14 mouse cellular contexts compared by ENCODE assay signal in the genomic region with DNA sequence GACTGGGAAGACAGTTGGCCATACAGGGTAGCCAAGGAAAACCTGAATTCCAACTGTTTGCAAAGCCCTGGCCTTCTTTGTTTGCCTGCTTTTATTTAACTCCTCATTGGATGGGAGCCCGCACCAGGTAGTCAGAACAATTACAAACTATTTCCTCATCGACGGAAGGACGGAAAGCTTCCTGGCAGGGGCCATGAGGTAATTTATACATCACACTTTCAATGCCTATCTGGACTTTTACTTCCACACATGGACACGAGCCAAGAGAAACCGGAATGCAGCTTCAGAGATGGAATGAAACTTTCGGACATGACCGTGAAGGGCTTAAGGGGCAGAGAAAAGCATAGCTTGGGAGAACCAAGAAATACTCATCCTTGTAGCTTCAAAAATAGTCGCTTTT. TPM values are rescaled to one million over a fixed set of nuclear protein-coding genes. Genes with fewer than 3 reads are reported as not detected.
DNase-seq lines count a peak whose midpoint lies in the region; ATAC-seq lines count a peak whose summit lies in the region.
"Had no signal": no experiment of that assay in that cellular context is flagged by ENCODE, and none has a peak within 500 bp of the region (broad histone marks: within the 10 kb centered on the region; RNA-seq: fewer than 3 reads in every experiment).

No protein-coding gene starts in this region.

- no peaks in the 10 kb centered on the region for H3K9me3 ChIP-seq in heart, embryonic 10.5 days
- H3K9me3 ChIP-seq in limb, embryonic 12.5 days: no peaks in the 10 kb centered on the region
- no peaks in the 10 kb centered on the region for H3K9me3 ChIP-seq in limb, embryonic 10.5 days (replicated peaks)
- no peaks in the 10 kb centered on the region for H3K9me3 ChIP-seq in embryonic facial prominence, embryonic 14.5 days (ENCODE audit: control insufficient read depth, low read length)
- H3K9me3 ChIP-seq: embryonic facial prominence, embryonic 15.5 days had no signal

- H3K4me2 ChIP-seq in limb, embryonic 12.5 days: no peak overlapping the region
- no peak overlapping the region for H3K4me2 ChIP-seq in embryonic facial prominence, embryonic 14.5 days (ENCODE audit: low read depth, low read length)
- H3K4me2 ChIP-seq: embryonic facial prominence, embryonic 15.5 days had no signal

- H3K4me1 ChIP-seq in heart, embryonic 10.5 days: no peaks in the 10 kb centered on the region
- H3K4me1 ChIP-seq in limb, embryonic 12.5 days (replicated peaks): peaks cover 4% of the 10 kb centered on the region; the same call in 1 of the 2 replicates
- H3K4me1 ChIP-seq in limb, embryonic 10.5 days: no peaks in the 10 kb centered on the region
- H3K4me1 ChIP-seq in embryonic facial prominence, embryonic 14.5 days (ENCODE audit: control insufficient read depth, insufficient read depth, low read length): no peaks in the 10 kb centered on the region
- H3K4me1 ChIP-seq: embryonic facial prominence, embryonic 15.5 days had no signal

- H3K36me3 ChIP-seq in heart, embryonic 10.5 days: no peaks in the 10 kb centered on the region
- H3K36me3 ChIP-seq in limb, embryonic 12.5 days: no peaks in the 10 kb centered on the region
- no peaks in the 10 kb centered on the region for H3K36me3 ChIP-seq in limb, embryonic 10.5 days
- no peaks in the 10 kb centered on the region for H3K36me3 ChIP-seq in embryonic facial prominence, embryonic 14.5 days (ENCODE audit: control insufficient read depth, insufficient read depth, low read length)
- H3K36me3 ChIP-seq: embryonic facial prominence, embryonic 15.5 days had no signal

- 64% methylated on average over 9 of the region's 9 CpGs for WGBS in heart, embryonic 10.5 days
- 71% methylated on average over 9 of the region's 9 CpGs for WGBS in limb, embryonic 12.5 days
- WGBS in limb, embryonic 10.5 days: 90% methylated on average over 9 of the region's 9 CpGs
- 55% methylated on average over 9 of the region's 9 CpGs for WGBS in embryonic facial prominence, embryonic 14.5 days

- no peaks in the 10 kb centered on the region for H3K27me3 ChIP-seq in heart, embryonic 10.5 days (ENCODE audit: insufficient read depth, poor library complexity, severe bottlenecking)
- H3K27me3 ChIP-seq in limb, embryonic 12.5 days: no peaks in the 10 kb centered on the region
- H3K27me3 ChIP-seq in limb, embryonic 10.5 days (ENCODE audit: low read depth, poor library complexity, severe bottlenecking): no peaks in the 10 kb centered on the region
- H3K27me3 ChIP-seq in embryonic facial prominence, embryonic 14.5 days (replicated peaks; ENCODE audit: control insufficient read depth, insufficient read depth, low read length): no peaks in the 10 kb centered on the region
- H3K27me3 ChIP-seq: embryonic facial prominence, embryonic 15.5 days had no signal

- H3K27ac ChIP-seq in heart, embryonic 10.5 days: no peak overlapping the region
- peak overlapping the region; percentile 64 for H3K27ac ChIP-seq in limb, embryonic 12.5 days
- H3K27ac ChIP-seq in limb, embryonic 10.5 days: no peak overlapping the region
- H3K27ac ChIP-seq in embryonic facial prominence, embryonic 14.5 days (replicated peaks; ENCODE audit: low read depth, low read length): no peak overlapping the region
- H3K27ac ChIP-seq: embryonic facial prominence, embryonic 15.5 days had no signal

- intact Hi-C loops in heart, postnatal 10 days (cut with DNase I): no loop called here

- no peak overlapping the region for H3K4me3 ChIP-seq in heart, embryonic 10.5 days
- no peak overlapping the region for H3K4me3 ChIP-seq in limb, embryonic 12.5 days (replicated peaks)
- H3K4me3 ChIP-seq in limb, embryonic 10.5 days: no peak overlapping the region
- no peak overlapping the region for H3K4me3 ChIP-seq in embryonic facial prominence, embryonic 14.5 days (ENCODE audit: low read depth, low read length)
- H3K4me3 ChIP-seq: embryonic facial prominence, embryonic 15.5 days had no signal

- no peak for ATAC-seq in limb, embryonic 12.5 days (ENCODE audit: insufficient number of reproducible peaks, insufficient read depth, low FRiP score, low TSS enrichment, low read depth)
- ATAC-seq in embryonic facial prominence, embryonic 14.5 days (ENCODE audit: low read depth): 0 out of 2 replicates have a peak, but pooled peaks have one; percentile 22
- no peak for ATAC-seq in granulocyte monocyte progenitor cell, adult 5-6 weeks (replicated peaks; ENCODE audit: poor library complexity, severe bottlenecking)
- ATAC-seq: forebrain, embryonic 14.5 days had no signal

- H3K9ac ChIP-seq in limb, embryonic 12.5 days (replicated peaks): no peak overlapping the region
- no peak overlapping the region for H3K9ac ChIP-seq in embryonic facial prominence, embryonic 14.5 days (ENCODE audit: low read depth, low read length)
- H3K9ac ChIP-seq: embryonic facial prominence, embryonic 15.5 days had no signal

- DNase-seq in heart, postnatal 10 days: peak; percentile 22 to 36
- no peak for DNase-seq in heart, embryonic 10.5 days (ENCODE audit: low spot score)
- DNase-seq in limb, embryonic 10.5 days (ENCODE audit: low spot score): no peak
- DNase-seq in embryonic facial prominence, embryonic 14.5 days (ENCODE audit: low spot score): peak; percentile 57
- DNase-seq in kidney, postnatal 14 days: peak; percentile 60
- no peak for DNase-seq in adrenal gland, adult 8-10 months
- DNase-seq: cerebellum, postnatal 36 days; liver; lung, postnatal 14 days had no signal

RNA-seq across cellular contexts. Expression of a gene that starts 24.0 kb away (rescaled TPM):
- total RNA-seq in heart, postnatal 10 days (2021): 10 to 100 TPM; 56.8 to 60.9 TPM
- 9.4 and 12.5 TPM in 2 replicates for polyA plus RNA-seq in heart, embryonic 10.5 days (2016; fragmentation: Nextera tagmentation; extraction: Ambion mirVana)
- polyA plus RNA-seq in limb, embryonic 12.5 days (2016; fragmentation: Nextera tagmentation; extraction: Ambion mirVana): 25.3 and 28.6 TPM in 2 replicates
- 9.8 and 14.1 TPM in 2 replicates for polyA plus RNA-seq in limb, embryonic 10.5 days (2016; fragmentation: Nextera tagmentation; extraction: Ambion mirVana)
- 49.7 and 53.0 TPM in 2 replicates for polyA plus RNA-seq in embryonic facial prominence, embryonic 14.5 days (2014; fragmentation: Nextera tagmentation; extraction: Ambion mirVana)
- total RNA-seq in granulocyte monocyte progenitor cell, adult 5-6 weeks (2014; fragmentation: Nextera tagmentation): 6.8 and 9.5 TPM in 2 replicates
- total RNA-seq in granulocyte monocyte progenitor cell, adult 5-6 weeks (2017): 4.3 and 6.5 TPM in 2 replicates
- 100 to 1,000 TPM in 2 of 4 experiments, 10 to 100 TPM in 2; 73.2 to 118 (median 99.8) TPM for total RNA-seq in adrenal gland, adult 8-10 months (2022)
- total RNA-seq: MEL had no signal

Comparison
In these comparisons a context has a peak if more than half of its experiments do, and no peak if none do; other contexts are left out.
1. DNase-seq: peak in heart, postnatal 10 days (2 of 2), embryonic facial prominence, embryonic 14.5 days (single experiment) and kidney, postnatal 14 days (single experiment); none in heart, embryonic 10.5 days (single experiment), limb, embryonic 10.5 days (single experiment) and adrenal gland, adult 8-10 months (single experiment).